Mouse (Mus musculus) kidney, adult 2 months (tissue): ENCODE results near the gene Ttc28. TPM values are rescaled to one million over a fixed set of nuclear protein-coding genes. Genes with fewer than 3 reads are reported as not detected.

ENCODE experiments used
- DNase-seq: peaks from one replicate; pipeline ENCODE4 v3.0.0; 2021
- H3K27ac ChIP-seq: fragments of 200-500 bp; 2 replicates; pipeline ENCODE4 v1.5.1; 2012; ENCODE audit warnings: low read depth, low read length, control low read depth, inconsistent platforms; ENCODE audit not compliant: insufficient read depth
- H3K27me3 ChIP-seq: fragments of 200-500 bp; replicated peaks from 2 replicates; pipeline ENCODE4 v1.6.1; 2012; ENCODE audit warnings: mild to moderate bottlenecking, moderate library complexity, low read length, inconsistent platforms; ENCODE audit not compliant: control insufficient read depth, insufficient read depth
- H3K36me3 ChIP-seq: fragments of 200-500 bp; 2 replicates; pipeline ENCODE4 v1.6.1; 2012; ENCODE audit warnings: mild to moderate bottlenecking, moderate library complexity, low read length, inconsistent platforms; ENCODE audit not compliant: control insufficient read depth, insufficient read depth
- H3K4me1 ChIP-seq: fragments of 200-500 bp; 2 replicates; pipeline ENCODE4 v1.6.1; 2011; ENCODE audit warnings: low read length; ENCODE audit not compliant: control insufficient read depth, insufficient read depth
- H3K4me3 ChIP-seq: fragments of 200-500 bp; 2 replicates; pipeline ENCODE4 v1.5.1; 2011; ENCODE audit warnings: mild to moderate bottlenecking, low read depth, low read length, control low read depth; ENCODE audit not compliant: insufficient read depth
- CTCF ChIP-seq: fragments of 200-500 bp; conservative IDR thresholded peaks from 2 replicates; pipeline ENCODE4 v1.5.1; 2011; ENCODE audit warnings: low read depth, mild to moderate bottlenecking, control low read depth, low read length, moderate library complexity, mixed read lengths; ENCODE audit not compliant: insufficient read depth, insufficient read length
- POLR2A ChIP-seq: fragments of 200-500 bp; IDR thresholded peaks from one replicate; pipeline ENCODE4 v1.6.1; 2011; ENCODE audit warnings: low read depth, low read length, control low read depth
- WGBS: fragments of 180-500 bp; shearing (Covaris S2); methylation state at CpG from one replicate; pipeline ENCODE4 v1.1.7; 2018; 5-methylcytosine and 5-hydroxymethylcytosine counted together
- polyA plus RNA-seq: library from polyadenylated mRNA; depleted of rRNA; stranded (reverse); fragments of >200 nt; gene quantifications from 2 replicates; pipeline ENCODE4 v1.2.3, GENCODE M21; 2012

The Ttc28 gene
- polyA plus RNA-seq, 1 experiment, result 6.6 TPM

DNA sequence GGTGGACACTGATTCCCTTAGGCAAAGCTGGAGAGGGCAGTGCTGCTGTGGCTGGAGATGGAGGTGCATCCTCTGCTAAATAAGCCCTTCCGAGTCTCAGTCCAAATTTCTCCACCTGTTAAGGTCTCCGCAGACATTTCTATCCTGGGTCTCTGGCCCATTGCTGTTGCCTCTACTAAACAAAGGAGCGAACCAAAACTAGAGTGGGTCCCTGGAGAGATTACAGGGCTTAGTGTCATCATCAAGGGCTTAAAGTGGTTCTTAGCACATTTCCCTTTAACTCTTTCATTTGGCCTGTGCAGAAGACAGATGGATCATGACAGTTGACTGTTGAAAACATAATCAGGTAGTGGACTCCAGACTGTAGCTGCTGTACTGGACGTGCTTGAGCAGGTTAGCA lies 9.0 kb downstream of the Ttc28 start:
- Histone ChIP-seq H3K27me3 (no peaks in the 10 kb centered on the region), H3K36me3 (no peaks in the 10 kb centered on the region), H3K27ac (no peak overlapping the region), H3K4me3 (no peak overlapping the region), H3K4me1 (no peaks in the 10 kb centered on the region)
- WGBS, result 89% methylated on average over 4 of the region's 4 CpGs
- TF ChIP-seq CTCF, result no peak
- TF ChIP-seq POLR2A, result no peak
- no peak for DNase-seq

DNA sequence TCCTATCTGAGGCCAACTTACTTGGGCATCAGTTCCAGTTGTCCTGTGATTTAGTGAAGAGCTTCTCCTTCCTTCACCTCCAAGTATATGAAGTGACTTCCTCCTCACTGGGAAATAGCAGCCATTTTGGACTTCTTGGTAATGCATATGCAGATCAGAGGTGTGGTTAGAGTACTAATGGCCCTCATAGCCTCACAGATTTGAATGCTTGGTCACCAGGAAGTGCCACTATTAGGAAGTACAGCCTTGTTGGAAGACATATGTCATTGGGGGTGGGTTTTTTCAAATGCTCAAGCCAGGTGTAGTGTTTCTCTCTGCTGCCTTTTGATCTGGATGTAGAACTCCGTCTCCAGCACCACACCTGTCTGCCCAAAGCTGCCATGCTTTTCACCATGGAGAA lies 10.3 kb downstream of the Ttc28 start:
- Histone ChIP-seq H3K36me3 (no peaks in the 10 kb centered on the region), H3K27me3 (no peaks in the 10 kb centered on the region), H3K27ac (no peak overlapping the region), H3K4me1 (no peaks in the 10 kb centered on the region), H3K4me3 (no peak overlapping the region)
- DNase-seq, result no peak
- 92% methylated on average over 1 of the region's 1 CpGs for WGBS
- TF ChIP-seq POLR2A (no peak), CTCF (no peak)

DNA sequence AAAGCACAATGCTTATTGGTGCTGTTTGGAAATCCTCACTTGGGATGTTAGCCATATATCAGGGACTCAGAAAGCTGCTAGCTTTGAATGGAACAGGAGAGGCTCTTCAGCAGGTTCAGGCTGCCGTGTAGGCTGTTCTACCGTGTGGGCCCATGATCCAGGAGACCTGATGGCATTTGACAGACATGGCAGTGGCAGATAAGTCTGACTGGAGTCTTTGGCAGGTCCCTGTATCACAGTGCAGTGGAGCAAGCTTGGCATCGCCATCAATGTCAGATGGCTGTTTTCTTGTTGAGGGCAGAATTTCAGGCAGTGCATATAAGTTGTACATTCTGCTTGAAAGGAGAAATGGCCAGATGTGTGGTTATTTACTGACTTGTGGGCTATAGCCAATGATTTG lies 11.0 kb downstream of the Ttc28 start:
- TF ChIP-seq POLR2A (no peak), CTCF (no peak)
- no peak for DNase-seq
- Histone ChIP-seq H3K27me3 (no peaks in the 10 kb centered on the region), H3K4me1 (no peaks in the 10 kb centered on the region), H3K36me3 (no peaks in the 10 kb centered on the region), H3K27ac (no peak overlapping the region), H3K4me3 (no peak overlapping the region)
- WGBS, result 97% methylated on average over 3 of the region's 3 CpGs

- H3K4me3 ChIP-seq, result no peak overlapping the region
- H3K27me3 ChIP-seq, result no peaks in the 10 kb centered on the region
- WGBS, result 49% methylated on average over 7 of the region's 7 CpGs
- H3K4me1 ChIP-seq, result no peaks in the 10 kb centered on the region
- DNase-seq, result no peak
- TF ChIP-seq POLR2A, result no peak
- no peak for TF ChIP-seq CTCF
- H3K36me3 ChIP-seq, result no peaks in the 10 kb centered on the region
- no peak overlapping the region for H3K27ac ChIP-seq
These were observed 17.6 kb downstream of the Ttc28 start for GRCm38 (mm10) chr5:110897114-110897788.

- Histone ChIP-seq H3K36me3 (no peaks in the 10 kb centered on the region), H3K27ac (no peak overlapping the region), H3K27me3 (no peaks in the 10 kb centered on the region), H3K4me3 (no peak overlapping the region), H3K4me1 (no peaks in the 10 kb centered on the region)
- no peak for TF ChIP-seq CTCF
- TF ChIP-seq POLR2A, result no peak
- no peak for DNase-seq
- 83% methylated on average over 7 of the region's 7 CpGs for WGBS
These were observed 18.6 kb downstream of the Ttc28 start for GRCm38 (mm10) chr5:110898169-110898568.

- H3K4me3 ChIP-seq, result no peak overlapping the region
- no peaks in the 10 kb centered on the region for H3K36me3 ChIP-seq
- no peaks in the 10 kb centered on the region for H3K27me3 ChIP-seq
- no peak for TF ChIP-seq CTCF
- TF ChIP-seq POLR2A, result no peak
- WGBS, result 93% methylated on average over 4 of the region's 4 CpGs
- H3K4me1 ChIP-seq, result no peaks in the 10 kb centered on the region
- DNase-seq, result no peak
- H3K27ac ChIP-seq, result no peak overlapping the region
These were observed 19.2 kb downstream of the Ttc28 start for GRCm38 (mm10) chr5:110898785-110899184.

GRCm38 (mm10) chr5:110900331-110900730 lies 20.7 kb downstream of the Ttc28 start:
- H3K4me1 ChIP-seq, result no peaks in the 10 kb centered on the region
- no peak overlapping the region for H3K4me3 ChIP-seq
- no peak overlapping the region for H3K27ac ChIP-seq
- TF ChIP-seq CTCF, result no peak
- TF ChIP-seq POLR2A, result no peak
- DNase-seq, result no peak
- H3K36me3 ChIP-seq, result no peaks in the 10 kb centered on the region
- H3K27me3 ChIP-seq, result no peaks in the 10 kb centered on the region
